Mouse (Mus musculus): ENCODE results near the gene Gbp5. TPM values are rescaled to one million over a fixed set of nuclear protein-coding genes. Genes with fewer than 3 reads are reported as not detected.
"Not testable (repeated sequence)": the region's sequence is repeated elsewhere in the genome, so short reads cannot be mapped to it uniquely, and the experiment has no call there.

Gene Gbp5
- total and polyA plus RNA-seq, 3 experiments = 0.03 TPM; not detected in 2

DNA sequence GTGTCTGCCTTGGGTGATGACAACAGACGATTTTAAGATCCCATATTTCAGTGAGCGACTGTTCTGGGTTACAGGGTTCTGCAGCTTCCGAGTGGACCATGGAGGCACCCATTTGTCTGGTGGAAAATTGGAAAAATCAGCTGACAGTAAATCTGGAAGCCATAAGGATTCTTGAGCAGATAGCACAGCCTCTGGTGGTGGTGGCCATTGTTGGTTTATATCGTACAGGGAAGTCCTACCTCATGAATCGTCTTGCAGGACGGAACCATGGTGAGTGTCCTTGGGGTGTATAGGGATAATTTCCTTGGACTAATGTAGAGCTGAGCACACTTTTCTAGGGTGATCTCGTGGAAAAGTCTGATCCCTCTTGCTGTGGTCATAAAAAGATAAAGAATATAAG, 67.9 kb downstream of the Gbp5 start:
- no peak overlapping the region for H3K9ac ChIP-seq (ENCODE audit: control insufficient read depth, low read depth, low read length, poor library complexity, severe bottlenecking)
- H3K4me3 ChIP-seq (ENCODE audit: control insufficient read depth in 1 of 2, insufficient read depth in 1 of 2, low read depth in 2 of 2, low read length in 2 of 2) = no peak overlapping the region
- peaks cover 2% of the 10 kb centered on the region in 2 experiments; a peak in 1 of 4 replicates for H3K4me1 ChIP-seq (ENCODE audit: control insufficient read depth in 1 of 2, insufficient read depth in 2 of 2, low read length in 2 of 2)
- H3K27me3 ChIP-seq (ENCODE audit: control insufficient read depth in 1 of 2, insufficient read depth in 2 of 2, low read length in 2 of 2) = no peaks in the 10 kb centered on the region; a peak in 1 of 4 replicates
- no peaks in the 10 kb centered on the region for H3K9me3 ChIP-seq (replicated peaks; ENCODE audit: insufficient read depth, low read length)
- no peak overlapping the region for H3K27ac ChIP-seq (ENCODE audit: control insufficient read depth, low read depth, low read length)
- H3K79me2 ChIP-seq (ENCODE audit: control insufficient read depth, insufficient read depth, low read length, poor library complexity) = no peaks in the 10 kb centered on the region
- TF ChIP-seq GABPA (IDR thresholded peaks at IDR 0.05; ENCODE audit: low read depth, low read length) (no peak), NELFE (IDR thresholded peaks at IDR 0.05; ENCODE audit: low read depth, low read length) (no peak), MAZ (IDR thresholded peaks at IDR 0.05; ENCODE audit: low read depth, low read length) (no peak), MYB (IDR thresholded peaks at IDR 0.05; ENCODE audit: low read depth, low read length) (no peak), KAT2A (conservative IDR thresholded peaks at IDR 0.05; ENCODE audit: low read depth, low read length) (no peak), ZNF384 (IDR thresholded peaks at IDR 0.05; ENCODE audit: low read depth, low read length) (no peak), TAL1 (IDR thresholded peaks at IDR 0.05; ENCODE audit: low read length) (no peak), UBTF (IDR thresholded peaks at IDR 0.05; ENCODE audit: borderline replicate concordance, insufficient read depth, low read depth, low read length) (no peak), USF2 (IDR thresholded peaks at IDR 0.05; ENCODE audit: borderline replicate concordance in 1 of 2, insufficient read depth in 1 of 2, low read depth in 1 of 2, low read length in 2 of 2) (no peak), ZC3H11A (IDR thresholded peaks at IDR 0.05; ENCODE audit: low read depth, low read length) (no peak), EP300 (IDR thresholded peaks at IDR 0.05; ENCODE audit: low read depth in 1 of 2, low read length in 2 of 2) (no peak), BHLHE40 (IDR thresholded peaks at IDR 0.05; ENCODE audit: borderline replicate concordance, low read depth, low read length) (no peak), RAD21 (IDR thresholded peaks at IDR 0.05; ENCODE audit: low read depth, low read length) (no peak), HCFC1 (IDR thresholded peaks at IDR 0.05; ENCODE audit: low read depth, low read length) (no peak), MAFK (IDR thresholded peaks at IDR 0.05; ENCODE audit: borderline replicate concordance, low read depth, low read length) (no peak)
- H3K36me3 ChIP-seq (ENCODE audit: control insufficient read depth in 1 of 2, insufficient read depth in 2 of 2, low read length in 2 of 2) = no peaks in the 10 kb centered on the region
- no peak for DNase-seq (ENCODE audit: low read depth, low spot score)

- DNase-seq (ENCODE audit: low read depth, low spot score); H3K36me3 ChIP-seq (ENCODE audit: control insufficient read depth in 1 of 2, insufficient read depth in 2 of 2, low read length in 2 of 2); H3K4me1 ChIP-seq (ENCODE audit: control insufficient read depth in 1 of 2, insufficient read depth in 2 of 2, low read length in 2 of 2); H3K9ac ChIP-seq (ENCODE audit: control insufficient read depth, low read depth, low read length, poor library complexity, severe bottlenecking); H3K4me3 ChIP-seq (ENCODE audit: control insufficient read depth in 1 of 2, insufficient read depth in 1 of 2, low read depth in 2 of 2, low read length in 2 of 2); H3K27me3 ChIP-seq (ENCODE audit: control insufficient read depth in 1 of 2, insufficient read depth in 2 of 2, low read length in 2 of 2); H3K9me3 ChIP-seq (replicated peaks; ENCODE audit: insufficient read depth, low read length); H3K79me2 ChIP-seq (ENCODE audit: control insufficient read depth, insufficient read depth, low read length, poor library complexity); H3K27ac ChIP-seq (ENCODE audit: control insufficient read depth, low read depth, low read length): not testable (repeated sequence)
Observed at GRCm38 (mm10) chr3:142567490-142567889, 73.7 kb downstream of the Gbp5 start.

- Histone ChIP-seq H3K9ac (ENCODE audit: control insufficient read depth, low read depth, low read length, poor library complexity, severe bottlenecking) (no peak overlapping the region), H3K79me2 (ENCODE audit: control insufficient read depth, insufficient read depth, low read length, poor library complexity) (no peaks in the 10 kb centered on the region), H3K4me1 (ENCODE audit: control insufficient read depth in 1 of 2, insufficient read depth in 2 of 2, low read length in 2 of 2) (no peaks in the 10 kb centered on the region), H3K4me3 (ENCODE audit: control insufficient read depth in 1 of 2, insufficient read depth in 1 of 2, low read depth in 2 of 2, low read length in 2 of 2) (no peak overlapping the region), H3K27me3 (ENCODE audit: control insufficient read depth in 1 of 2, insufficient read depth in 2 of 2, low read length in 2 of 2) (no peaks in the 10 kb centered on the region), H3K9me3 (replicated peaks; ENCODE audit: insufficient read depth, low read length) (no peaks in the 10 kb centered on the region), H3K27ac (ENCODE audit: control insufficient read depth, low read depth, low read length) (no peak overlapping the region), H3K36me3 (ENCODE audit: control insufficient read depth in 1 of 2, insufficient read depth in 2 of 2, low read length in 2 of 2) (no peaks in the 10 kb centered on the region)
- DNase-seq (ENCODE audit: low read depth, low spot score) = no peak
- no peak for TF ChIP-seq EP300 (IDR thresholded peaks at IDR 0.05; ENCODE audit: low read depth in 1 of 2, low read length in 2 of 2)
- no peak for TF ChIP-seq GATA1 (IDR thresholded peaks at IDR 0.05; ENCODE audit: low read depth, low read length)
- TF ChIP-seq ZC3H11A (IDR thresholded peaks at IDR 0.05; ENCODE audit: low read depth, low read length) = no peak
- no peak for TF ChIP-seq NRF1 (IDR thresholded peaks at IDR 0.05; ENCODE audit: insufficient read depth, low read depth, low read length, poor library complexity, severe bottlenecking)
- TF ChIP-seq POLR2A (IDR thresholded peaks at IDR 0.05; ENCODE audit: control insufficient read depth in 1 of 2, insufficient read depth in 1 of 2, low read depth in 1 of 2, low read length in 2 of 2, poor library complexity in 1 of 2) = no peak
- no peak for TF ChIP-seq NELFE (IDR thresholded peaks at IDR 0.05; ENCODE audit: low read depth, low read length)
- TF ChIP-seq USF2 (IDR thresholded peaks at IDR 0.05; ENCODE audit: borderline replicate concordance in 1 of 2, insufficient read depth in 1 of 2, low read depth in 1 of 2, low read length in 2 of 2) = no peak
Observed at GRCm38 (mm10) chr3:142570738-142571137, 77.0 kb downstream of the Gbp5 start.
